Mouse (Mus musculus) macrophage (primary cell): ENCODE data around the gene Fos. TPM values are rescaled to one million over a fixed set of nuclear protein-coding genes. Genes with fewer than 3 reads are reported as not detected.

Source experiments
- H3K27ac ChIP-seq: fragments of 350-480 bp; formaldehyde crosslinking; 2 replicates; pipeline ENCODE4 v1.9.0; 2021
- H3K36me3 ChIP-seq: fragments of 350-480 bp; formaldehyde crosslinking; 2 replicates; pipeline ENCODE4 v1.9.0; 2021; ENCODE audit errors: inconsistent target
- H3K4me3 ChIP-seq: fragments of 350-480 bp; formaldehyde crosslinking; 2 replicates; pipeline ENCODE4 v1.9.0; 2021; ENCODE audit errors: inconsistent target
- H3K79me2 ChIP-seq: fragments of 350-480 bp; formaldehyde crosslinking; 2 replicates; pipeline ENCODE4 v1.9.0; 2021; ENCODE audit errors: inconsistent target
- WGBS: methylation state at CpG from one replicate; pipeline ENCODE4 v1.1.7; 2026; ENCODE audit warnings: inconsistent platforms; ENCODE audit not compliant: missing documents; 5-methylcytosine and 5-hydroxymethylcytosine counted together
- polyA plus RNA-seq: library from polyadenylated mRNA; stranded (reverse); fragments of 250-400 nt; gene quantifications from 3 replicates; pipeline ENCODE4 v1.2.4, GENCODE M21; 2018; ENCODE audit warnings: inconsistent platforms

The Fos gene
- polyA plus RNA-seq, 1 experiment from 2014 or later = 21.8 TPM

GRCm38 (mm10) chr12:85449478-85449877 lies 24.2 kb upstream of the Fos start:
- Histone ChIP-seq H3K4me3 (no peak overlapping the region), H3K79me2 (no peaks in the 10 kb centered on the region), H3K36me3 (no peaks in the 10 kb centered on the region), H3K27ac (no peak overlapping the region)
- 100% methylated on average over 1 of the region's 1 CpGs for WGBS

GRCm38 (mm10) chr12:85451693-85452491 lies 21.8 kb upstream of the Fos start:
- Histone ChIP-seq H3K27ac (no peak overlapping the region), H3K79me2 (no peaks in the 10 kb centered on the region), H3K4me3 (no peak overlapping the region), H3K36me3 (no peaks in the 10 kb centered on the region)
- WGBS = 77% methylated on average over 21 of the region's 22 CpGs

GRCm38 (mm10) chr12:85455065-85456058 lies 18.3 kb upstream of the Fos start:
- H3K27ac ChIP-seq = peak overlapping the region; percentile 84
- under 1% methylated on average over 44 of the region's 44 CpGs for WGBS

GRCm38 (mm10) chr12:85456276-85456675 lies 17.4 kb upstream of the Fos start:
- Histone ChIP-seq H3K36me3 (no peaks in the 10 kb centered on the region), H3K27ac (no peak overlapping the region), H3K4me3 (no peak overlapping the region), H3K79me2 (no peaks in the 10 kb centered on the region)
- 53% methylated on average over 4 of the region's 4 CpGs for WGBS

More at GRCm38 (mm10) chr12:85455065-85456058, 18.3 kb upstream of the Fos start:
- Histone ChIP-seq H3K36me3 (no peaks in the 10 kb centered on the region), H3K4me3 (peak overlapping the region; percentile 42), H3K79me2 (no peaks in the 10 kb centered on the region)

- Histone ChIP-seq H3K27ac (no peak overlapping the region), H3K4me3 (no peak overlapping the region), H3K79me2 (no peaks in the 10 kb centered on the region), H3K36me3 (no peaks in the 10 kb centered on the region)
- WGBS = 65% methylated on average over 13 of the region's 13 CpGs
These were observed 16.7 kb upstream of the Fos start for GRCm38 (mm10) chr12:85456966-85457505.

GRCm38 (mm10) chr12:85459820-85460219 lies 13.9 kb upstream of the Fos start:
- H3K36me3 ChIP-seq = no peaks in the 10 kb centered on the region
- 90% methylated on average over 4 of the region's 4 CpGs for WGBS

GRCm38 (mm10) chr12:85461913-85462663 lies 11.6 kb upstream of the Fos start:
- no peak overlapping the region for H3K4me3 ChIP-seq
- H3K79me2 ChIP-seq = no peaks in the 10 kb centered on the region
- no peak overlapping the region for H3K27ac ChIP-seq
- WGBS = 85% methylated on average over 17 of the region's 21 CpGs
- no peaks in the 10 kb centered on the region for H3K36me3 ChIP-seq

More at GRCm38 (mm10) chr12:85459820-85460219, 13.9 kb upstream of the Fos start:
- Histone ChIP-seq H3K79me2 (no peaks in the 10 kb centered on the region), H3K4me3 (no peak overlapping the region), H3K27ac (no peak overlapping the region)

- H3K4me3 ChIP-seq = no peak overlapping the region
- no peaks in the 10 kb centered on the region for H3K79me2 ChIP-seq
- 54% methylated on average over 7 of the region's 7 CpGs for WGBS
- no peak overlapping the region for H3K27ac ChIP-seq
- no peaks in the 10 kb centered on the region for H3K36me3 ChIP-seq
These were observed 10.9 kb upstream of the Fos start for GRCm38 (mm10) chr12:85462802-85463201.

- Histone ChIP-seq H3K27ac (no peak overlapping the region), H3K36me3 (no peaks in the 10 kb centered on the region), H3K4me3 (no peak overlapping the region), H3K79me2 (no peaks in the 10 kb centered on the region)
- WGBS = 64% methylated on average over 5 of the region's 5 CpGs
These were observed 9.3 kb upstream of the Fos start for GRCm38 (mm10) chr12:85464431-85464830.

- H3K27ac ChIP-seq = no peak overlapping the region
- 41% methylated on average over 2 of the region's 3 CpGs for WGBS
- H3K4me3 ChIP-seq = no peak overlapping the region
- no peaks in the 10 kb centered on the region for H3K79me2 ChIP-seq
- H3K36me3 ChIP-seq = no peaks in the 10 kb centered on the region
These were observed 8.8 kb upstream of the Fos start for GRCm38 (mm10) chr12:85464902-85465301.

- H3K27ac ChIP-seq = peak overlapping the region; percentile 89
- no peaks in the 10 kb centered on the region for H3K36me3 ChIP-seq
- H3K4me3 ChIP-seq = no peak overlapping the region
- H3K79me2 ChIP-seq = no peaks in the 10 kb centered on the region
- WGBS = 92% methylated on average over 14 of the region's 14 CpGs
These were observed 5.8 kb upstream of the Fos start for GRCm38 (mm10) chr12:85467854-85468253.

GRCm38 (mm10) chr12:85468666-85469065 lies 5.0 kb upstream of the Fos start:
- 0% methylated on average over 12 of the region's 12 CpGs for WGBS
- no peaks in the 10 kb centered on the region for H3K36me3 ChIP-seq
- H3K4me3 ChIP-seq = peak overlapping the region; percentile 8; the same call in 1 of the 2 replicates
- peaks cover under 1% of the 10 kb centered on the region; the same call in 1 of the 2 replicates for H3K79me2 ChIP-seq
- peak overlapping the region; percentile 89 for H3K27ac ChIP-seq

GRCm38 (mm10) chr12:85471920-85472655 lies 1.6 kb upstream of the Fos start:
- peaks cover 33% of the 10 kb centered on the region for H3K79me2 ChIP-seq
- peak overlapping the region; percentile 95 for H3K27ac ChIP-seq
- H3K4me3 ChIP-seq = peak overlapping the region; percentile 85
- 2% methylated on average over 36 of the region's 42 CpGs for WGBS
- no peaks in the 10 kb centered on the region; the same call in none of the 2 replicates for H3K36me3 ChIP-seq
